Mouse (Mus musculus) stomach, postnatal 0 days (tissue): ENCODE measurements around the gene Nub1. TPM values are rescaled to one million over a fixed set of nuclear protein-coding genes. Genes with fewer than 3 reads are reported as not detected.

Experiments
- ATAC-seq: fragments of 200-750 bp; cut with Nextera tagmentation; 2 replicates; pipeline ENCODE4 v1.8.0; 2017; ENCODE audit not compliant: low FRiP score, low TSS enrichment
- DNase-seq: peaks from one replicate; pipeline ENCODE4 v3.0.0-alpha.2; 2016; ENCODE audit warnings: low spot score
- H3K27ac ChIP-seq: fragments of 300-500 bp; sonication (generic); replicated peaks from 2 replicates; pipeline ENCODE4 v1.5.1; 2014; ENCODE audit warnings: mild to moderate bottlenecking, control low read depth
- H3K27me3 ChIP-seq: fragments of 300-500 bp; sonication (generic); 2 replicates; pipeline ENCODE4 v1.6.1; 2014; ENCODE audit warnings: low read length; ENCODE audit not compliant: control insufficient read depth, insufficient read depth
- H3K36me3 ChIP-seq: fragments of 300-500 bp; sonication (generic); 2 replicates; pipeline ENCODE4 v1.6.1; 2014; ENCODE audit warnings: low read length, mixed read lengths; ENCODE audit not compliant: control insufficient read depth, insufficient read depth
- H3K4me1 ChIP-seq: fragments of 300-500 bp; sonication (generic); replicated peaks from 2 replicates; pipeline ENCODE4 v1.6.1; 2014; ENCODE audit warnings: antibody characterized with exemption; ENCODE audit not compliant: control insufficient read depth, insufficient read depth
- H3K4me2 ChIP-seq: fragments of 300-500 bp; sonication (generic); replicated peaks from 2 replicates; pipeline ENCODE4 v1.6.1; 2014; ENCODE audit warnings: low read depth, mild to moderate bottlenecking, control low read depth, moderate library complexity
- H3K4me3 ChIP-seq: fragments of 300-500 bp; sonication (generic); 2 replicates; pipeline ENCODE4 v1.5.1; 2014; ENCODE audit warnings: low read depth, low read length, control low read depth
- H3K9ac ChIP-seq: fragments of 300-500 bp; sonication (generic); 2 replicates; pipeline ENCODE4 v1.6.1; 2014; ENCODE audit warnings: mild to moderate bottlenecking, low read length, control low read depth, mixed read lengths
- H3K9me3 ChIP-seq: fragments of 300-500 bp; sonication (generic); 2 replicates; pipeline ENCODE4 v1.6.1; 2016; ENCODE audit warnings: low read length; ENCODE audit not compliant: control insufficient read depth
- CTCF ChIP-seq: IDR thresholded peaks from 2 replicates; pipeline ENCODE4 v1.5.1; 2016; ENCODE audit warnings: antibody characterized with exemption, low read depth, mild to moderate bottlenecking, moderate library complexity
- EP300 ChIP-seq: optimal IDR thresholded peaks from 2 replicates; pipeline ENCODE3; 2016; ENCODE audit warnings: antibody characterized with exemption
- WGBS: fragments of 180-500 bp; shearing (Covaris S2); extraction: QIAGEN DNeasy Blood & Tissue Kit; methylation state at CpG from one replicate; pipeline ENCODE4 v1.1.7; 2014; 5-methylcytosine and 5-hydroxymethylcytosine counted together
- polyA plus RNA-seq: library from polyadenylated mRNA; unstranded; fragments of >200 nt; fragmentation: Nextera tagmentation; extraction: Ambion mirVana; gene quantifications from 2 replicates; pipeline ENCODE4 v1.2.1, GENCODE M21; 2015

Gene Nub1
- polyA plus RNA-seq, 1 experiment from 2014 or later, result 18.5 TPM

DNA sequence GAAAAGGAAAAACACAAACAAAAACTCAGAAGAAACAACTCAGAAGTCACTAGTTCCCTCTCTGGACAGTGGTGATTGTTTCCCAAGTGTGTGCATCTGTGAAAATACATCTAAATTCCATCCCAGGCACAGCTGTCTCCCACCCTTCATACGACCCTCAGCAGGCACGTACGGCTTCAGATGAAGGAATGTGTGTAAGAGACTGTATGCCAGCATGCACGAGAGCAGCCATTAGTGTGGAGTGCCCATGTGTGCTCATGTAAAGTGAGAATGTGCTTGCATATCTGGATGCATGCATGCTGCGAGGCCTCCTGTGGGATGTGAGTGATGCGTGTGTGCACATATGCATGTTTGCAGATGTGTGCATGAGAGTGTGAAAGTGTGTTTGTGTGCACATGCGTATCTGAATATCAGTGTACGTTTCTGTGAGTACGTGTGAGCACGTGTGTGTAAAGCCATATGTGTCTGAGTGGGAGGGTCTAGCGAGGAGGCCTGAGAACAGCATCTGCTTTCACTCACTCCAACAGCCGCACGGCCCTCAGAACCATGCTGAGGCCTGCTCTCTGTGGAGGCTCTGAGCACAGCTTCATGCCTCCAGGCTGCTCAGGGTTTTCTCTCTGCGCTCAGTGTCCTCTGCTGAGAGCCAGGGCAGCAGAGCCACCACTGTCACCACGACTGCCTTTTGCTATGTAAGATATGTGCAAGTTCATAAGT lies 56.0 kb downstream of the Nub1 start:
- 0 out of 2 replicates have a peak, but pooled peaks have one; percentile 47 for ATAC-seq

GRCm38 (mm10) chr5:24743956-24744355 lies 58.6 kb downstream of the Nub1 start:
- no peak overlapping the region for H3K9ac ChIP-seq
- H3K36me3 ChIP-seq, result no peaks in the 10 kb centered on the region
- H3K4me3 ChIP-seq, result no peak overlapping the region
- H3K4me1 ChIP-seq, result no peaks in the 10 kb centered on the region
- no peak for TF ChIP-seq CTCF
- no peak for TF ChIP-seq EP300
- ATAC-seq (no peak), DNase-seq (no peak)
- no peak overlapping the region for H3K27ac ChIP-seq
- 88% methylated on average over 10 of the region's 10 CpGs for WGBS
- no peaks in the 10 kb centered on the region for H3K27me3 ChIP-seq
- H3K9me3 ChIP-seq, result no peaks in the 10 kb centered on the region
- no peak overlapping the region for H3K4me2 ChIP-seq

More for the DNA sequence above, 56.0 kb downstream of the Nub1 start:
- H3K4me1 ChIP-seq, result no peaks in the 10 kb centered on the region
- no peaks in the 10 kb centered on the region for H3K9me3 ChIP-seq
- H3K9ac ChIP-seq, result no peak overlapping the region
- H3K4me2 ChIP-seq, result no peak overlapping the region
- no peak overlapping the region for H3K4me3 ChIP-seq
- DNase-seq, result no peak
- H3K36me3 ChIP-seq, result no peaks in the 10 kb centered on the region
- no peak overlapping the region for H3K27ac ChIP-seq
- no peak for TF ChIP-seq EP300
- no peak for TF ChIP-seq CTCF
- H3K27me3 ChIP-seq, result no peaks in the 10 kb centered on the region
- WGBS, result 57% methylated on average over 15 of the region's 15 CpGs

- H3K9me3 ChIP-seq, result no peaks in the 10 kb centered on the region
- ATAC-seq (no peak), DNase-seq (no peak)
- 20% methylated on average over 6 of the region's 6 CpGs for WGBS
- no peak overlapping the region for H3K4me2 ChIP-seq
- H3K4me1 ChIP-seq, result peaks cover 7% of the 10 kb centered on the region
- no peaks in the 10 kb centered on the region for H3K27me3 ChIP-seq
- H3K36me3 ChIP-seq, result no peaks in the 10 kb centered on the region
- no peak overlapping the region for H3K9ac ChIP-seq
- TF ChIP-seq CTCF (no peak), EP300 (no peak)
- H3K4me3 ChIP-seq, result no peak overlapping the region
- H3K27ac ChIP-seq, result peak overlapping the region; percentile 40; the same call in 1 of the 2 replicates
These were observed 62.2 kb downstream of the Nub1 start for GRCm38 (mm10) chr5:24747533-24747932.

DNA sequence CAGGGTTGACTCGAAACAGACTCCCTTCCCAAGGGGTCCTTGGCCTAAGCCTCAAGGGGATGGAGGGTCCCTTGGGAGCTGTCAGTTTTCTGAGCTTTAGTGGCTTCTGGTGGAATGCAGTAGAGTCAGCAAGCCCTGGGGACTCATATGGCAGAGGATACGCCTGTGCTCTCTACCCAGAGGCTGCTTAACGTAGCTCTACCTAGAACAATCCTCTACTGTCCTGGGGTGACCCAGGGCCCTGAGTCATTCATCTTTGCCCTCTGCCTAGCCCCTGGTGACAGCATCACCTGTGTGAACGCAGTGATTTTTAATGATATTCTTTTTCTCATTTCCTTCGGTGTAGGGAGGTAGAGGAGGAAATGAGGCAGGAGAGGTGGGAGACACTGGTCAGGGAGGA lies 64.4 kb downstream of the Nub1 start:
- Histone ChIP-seq H3K9ac (no peak overlapping the region), H3K4me2 (peak overlapping the region; percentile 78; the same call in 1 of the 2 replicates), H3K4me3 (no peak overlapping the region; the same call in 1 of the 2 replicates), H3K4me1 (peaks cover 7% of the 10 kb centered on the region), H3K27me3 (no peaks in the 10 kb centered on the region), H3K27ac (0 out of 2 replicates have a peak overlapping the region, but pooled peaks have one; percentile 24), H3K9me3 (no peaks in the 10 kb centered on the region), H3K36me3 (no peaks in the 10 kb centered on the region)
- TF ChIP-seq EP300 (no peak), CTCF (no peak)
- 62% methylated on average over 5 of the region's 5 CpGs for WGBS
- ATAC-seq, result no peak
- no peak for DNase-seq

- Histone ChIP-seq H3K4me1 (peaks cover 7% of the 10 kb centered on the region), H3K36me3 (no peaks in the 10 kb centered on the region), H3K9ac (peak overlapping the region; percentile 80), H3K27me3 (no peaks in the 10 kb centered on the region), H3K27ac (peak overlapping the region; percentile 94), H3K4me3 (peak overlapping the region; percentile 56), H3K4me2 (peak overlapping the region; percentile 78), H3K9me3 (no peaks in the 10 kb centered on the region)
- DNase-seq (peak; percentile 96), ATAC-seq (peak; percentile 81)
- 2% methylated on average over 53 of the region's 59 CpGs for WGBS
- TF ChIP-seq EP300 (no peak), CTCF (peak; percentile 89)
These were observed 65.3 kb downstream of the Nub1 start for GRCm38 (mm10) chr5:24750321-24751304.
